Mouse (Mus musculus) hindbrain, embryonic 13.5 days (tissue): ENCODE results near the gene Sstr3. TPM values are rescaled to one million over a fixed set of nuclear protein-coding genes. Genes with fewer than 3 reads are reported as not detected.

Experiments
- polyA plus RNA-seq: library from polyadenylated mRNA; unstranded; fragments of >200 nt; fragmentation: Nextera tagmentation; extraction: Ambion mirVana; gene quantifications from 2 replicates; pipeline ENCODE4 v1.2.1, GENCODE M21; 2015

The Sstr3 gene
- polyA plus RNA-seq, 1 experiment from 2014 or later, result 0.42 TPM

Other genes starting within 250 kb of the Sstr3 start
- gene Csf2rb2, start 239.0 kb downstream of the Sstr3 start, polyA plus RNA-seq, result 0.06 and 0.21 TPM in 2 replicates
- gene Csf2rb, start 218.9 kb downstream of the Sstr3 start, polyA plus RNA-seq, result 0.39 and 0.40 TPM in 2 replicates
- not detected in 2 replicates for gene Tex33, start 148.8 kb downstream of the Sstr3 start, polyA plus RNA-seq
- gene Tst, start 138.8 kb downstream of the Sstr3 start, polyA plus RNA-seq, result 10.7 and 17.0 TPM in 2 replicates
- gene Mpst, start 138.3 kb downstream of the Sstr3 start, polyA plus RNA-seq, result 2.2 and 3.1 TPM in 2 replicates
- gene Kctd17, start 116.1 kb downstream of the Sstr3 start, polyA plus RNA-seq, result 114 and 116 TPM in 2 replicates
- 0.23 and 0.31 TPM in 2 replicates for gene Tmprss6, start 76.1 kb downstream of the Sstr3 start, polyA plus RNA-seq
- gene Il2rb, start 49.4 kb downstream of the Sstr3 start, polyA plus RNA-seq, result 0.05 and 0.13 TPM in 2 replicates
- gene C1qtnf6, start 13.3 kb downstream of the Sstr3 start, polyA plus RNA-seq, result 8.0 and 8.2 TPM in 2 replicates
- gene Rac2, start 28.1 kb upstream of the Sstr3 start, polyA plus RNA-seq, result 6.3 and 8.8 TPM in 2 replicates
- gene Cyth4, start 52.4 kb upstream of the Sstr3 start, polyA plus RNA-seq, result 6.8 and 7.7 TPM in 2 replicates
- 4.6 and 5.0 TPM in 2 replicates for gene Elfn2, start 174.1 kb upstream of the Sstr3 start, polyA plus RNA-seq
- gene Mfng, start 228.8 kb upstream of the Sstr3 start, polyA plus RNA-seq, result 36.7 and 40.1 TPM in 2 replicates